Mouse (Mus musculus) liver, adult 2 months (tissue): Measurements from ENCODE around the gene Nr5a1. TPM values are rescaled to one million over a fixed set of nuclear protein-coding genes. Genes with fewer than 3 reads are reported as not detected.
A peak's percentile ranks its signal among the peaks of the same experiment; 100 is the strongest.

Experiments used
- DNase-seq: peaks from one replicate; pipeline ENCODE4 v3.0.0-alpha.2; 2011; ENCODE audit warnings: low read depth, low spot score; ENCODE audit errors: extremely low read depth
- H3K27ac ChIP-seq: fragments of 200-500 bp; replicated peaks from 2 replicates; pipeline ENCODE4 v1.5.1; 2012; ENCODE audit warnings: low read depth, mild to moderate bottlenecking, control low read depth, inconsistent platforms, low read length; ENCODE audit not compliant: insufficient read depth
- H3K27me3 ChIP-seq: fragments of 200-500 bp; 2 replicates; pipeline ENCODE4 v1.6.1; 2012; ENCODE audit warnings: mild to moderate bottlenecking, moderate library complexity, low read length, inconsistent platforms; ENCODE audit not compliant: control insufficient read depth, insufficient read depth
- H3K36me3 ChIP-seq: fragments of 200-500 bp; 2 replicates; pipeline ENCODE4 v1.6.1; 2012; ENCODE audit warnings: low read length, inconsistent platforms; ENCODE audit not compliant: control insufficient read depth, insufficient read depth
- H3K4me1 ChIP-seq: fragments of 200-500 bp; 2 replicates; pipeline ENCODE4 v1.6.1; 2011; ENCODE audit warnings: low read length; ENCODE audit not compliant: control insufficient read depth, insufficient read depth
- H3K4me3 ChIP-seq: fragments of 200-500 bp; 2 replicates; pipeline ENCODE4 v1.5.1; 2011; ENCODE audit warnings: low read depth, mild to moderate bottlenecking, control low read depth, low read length, moderate library complexity; ENCODE audit not compliant: insufficient read depth
- H3K79me2 ChIP-seq: fragments of 200-500 bp; 2 replicates; pipeline ENCODE4 v1.6.1; 2012; ENCODE audit warnings: inconsistent platforms, mild to moderate bottlenecking, low read length, moderate library complexity; ENCODE audit not compliant: control insufficient read depth, insufficient read depth
- H3K9ac ChIP-seq: fragments of 200-500 bp; 2 replicates; pipeline ENCODE4 v1.6.1; 2012; ENCODE audit warnings: low read depth, mild to moderate bottlenecking, control low read depth, inconsistent platforms, low read length
- CTCF ChIP-seq: fragments of 200-500 bp; IDR thresholded peaks from 2 replicates; pipeline ENCODE4 v1.5.1; 2011; ENCODE audit warnings: low read depth, low read length, control low read depth
- POLR2A ChIP-seq: fragments of 200-500 bp; IDR thresholded peaks from 2 replicates; pipeline ENCODE4 v1.6.1; 2011; ENCODE audit warnings: low read length, control low read depth; ENCODE audit not compliant: insufficient read depth; ENCODE audit errors: extremely low read depth
- WGBS: fragments of 180-500 bp; shearing (Covaris S2); methylation state at CpG from one replicate; pipeline ENCODE4 v1.1.7; 2018; 5-methylcytosine and 5-hydroxymethylcytosine counted together
- polyA plus RNA-seq: library from polyadenylated mRNA; depleted of rRNA; stranded (reverse); fragments of >200 nt; gene quantifications from 2 replicates; pipeline ENCODE4 v1.2.3, GENCODE M21; 2012
- total RNA-seq: library from RNA; depleted of rRNA; stranded (reverse); fragments of >200 nt; gene quantifications from 2 replicates; pipeline ENCODE4 v1.2.3, GENCODE M21; 2014

The Nr5a1 gene
- total and polyA plus RNA-seq, 2 experiments: not detected

DNA sequence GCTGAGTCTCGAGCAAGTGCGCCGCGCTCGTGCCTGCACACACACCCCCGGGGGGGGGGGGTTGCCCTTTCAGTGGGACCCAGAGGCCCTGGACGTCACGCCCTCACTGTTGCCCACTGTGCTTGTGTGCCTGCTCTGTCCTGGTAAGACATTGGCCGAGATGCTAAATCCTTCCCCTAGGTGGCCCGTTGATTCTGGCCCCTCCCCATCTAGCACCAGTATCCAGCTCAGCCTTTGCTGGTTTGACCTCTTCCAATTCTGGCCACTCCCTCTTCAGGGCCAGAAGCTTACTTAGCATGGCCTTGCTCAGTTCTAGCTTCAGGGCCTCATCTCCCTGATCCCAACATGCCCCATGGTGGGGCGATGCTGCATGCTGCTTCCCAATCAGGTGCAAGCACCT, 41.8 kb downstream of the Nr5a1 start:
- H3K9ac ChIP-seq: no peak overlapping the region
- TF ChIP-seq POLR2A: no peak
- no peak for TF ChIP-seq CTCF
- H3K36me3 ChIP-seq: no peaks in the 10 kb centered on the region
- DNase-seq: no peak
- no peaks in the 10 kb centered on the region for H3K79me2 ChIP-seq
- WGBS: 65% methylated on average over 11 of the region's 11 CpGs
- H3K27ac ChIP-seq: no peak overlapping the region
- no peaks in the 10 kb centered on the region for H3K4me1 ChIP-seq
- no peaks in the 10 kb centered on the region; the same call in 1 of the 2 replicates for H3K27me3 ChIP-seq
- no peak overlapping the region for H3K4me3 ChIP-seq

DNA sequence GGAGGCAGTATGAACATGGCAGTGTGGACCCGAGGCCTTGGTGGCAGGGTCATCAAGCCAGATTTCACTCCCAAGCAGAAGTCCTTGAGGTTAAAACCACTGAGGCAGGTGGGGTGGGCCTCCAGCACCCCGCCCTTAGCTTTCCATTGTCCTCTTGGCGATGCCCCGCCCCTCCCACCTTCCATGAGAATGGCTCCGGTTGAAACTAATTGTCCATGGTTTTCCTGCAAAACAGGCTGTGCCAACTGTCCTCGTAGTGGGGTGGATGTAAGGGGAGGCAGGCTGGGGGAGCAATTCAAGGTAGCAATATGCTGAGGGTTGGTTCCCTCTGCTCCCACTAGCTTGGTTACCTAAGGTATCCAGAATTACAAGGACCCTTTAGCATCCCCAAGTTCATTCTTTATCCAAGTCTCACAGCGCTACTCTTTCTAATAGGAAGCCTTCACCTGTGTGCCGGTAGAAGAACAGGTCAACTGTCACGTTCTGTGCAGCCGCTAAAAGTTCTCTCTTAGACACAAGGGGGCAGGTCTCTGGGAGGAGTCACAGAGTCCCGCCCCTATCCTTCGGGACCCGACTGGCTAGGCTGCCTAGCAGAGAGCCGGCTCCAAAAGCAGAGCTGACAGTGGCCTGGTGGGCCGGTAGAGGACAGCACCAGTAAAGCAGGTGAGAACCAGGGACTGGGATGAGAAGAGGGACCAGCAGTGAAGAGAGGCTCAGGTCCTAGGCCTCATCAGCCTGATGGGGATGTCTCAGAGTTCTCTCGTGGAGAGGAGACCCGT, 45.4 kb downstream of the Nr5a1 start:
- Histone ChIP-seq H3K36me3 (no peaks in the 10 kb centered on the region), H3K27me3 (no peaks in the 10 kb centered on the region; the same call in 1 of the 2 replicates), H3K4me3 (no peak overlapping the region), H3K27ac (no peak overlapping the region), H3K4me1 (no peaks in the 10 kb centered on the region), H3K79me2 (no peaks in the 10 kb centered on the region), H3K9ac (no peak overlapping the region)
- TF ChIP-seq CTCF (peak; percentile 29; the same call in 1 of the 2 replicates), POLR2A (no peak)
- 19% methylated on average over 17 of the region's 17 CpGs for WGBS
- DNase-seq: peak; percentile 53

DNA sequence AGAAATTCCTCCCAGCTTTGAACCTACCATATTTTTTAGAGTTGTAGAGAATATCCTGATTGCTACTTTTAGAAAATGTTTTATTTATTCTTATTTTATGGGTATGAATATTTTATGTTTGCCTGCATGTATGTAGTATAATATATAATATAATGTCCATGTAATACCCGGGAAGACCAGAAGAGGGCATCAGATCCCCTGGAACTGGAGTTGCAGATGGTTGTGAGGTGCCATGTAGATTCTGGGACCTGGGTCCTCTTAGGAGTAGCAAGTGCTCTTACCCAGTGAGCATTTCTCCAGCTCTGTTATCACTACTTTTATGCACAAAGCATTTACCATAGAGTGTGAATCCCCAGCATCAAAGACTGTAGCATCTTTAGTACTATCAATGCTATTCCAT, 52.9 kb downstream of the Nr5a1 start:
- H3K4me3 ChIP-seq: no peak overlapping the region
- DNase-seq: no peak
- no peak overlapping the region for H3K9ac ChIP-seq
- no peak overlapping the region for H3K27ac ChIP-seq
- 3% methylated on average over 1 of the region's 1 CpGs for WGBS
- peak; percentile 60 for TF ChIP-seq CTCF
- no peak for TF ChIP-seq POLR2A
- 0 out of 2 replicates have a peak, but pooled peaks cover 2% of the 10 kb centered on the region for H3K27me3 ChIP-seq
- H3K4me1 ChIP-seq: no peaks in the 10 kb centered on the region
- H3K79me2 ChIP-seq: no peaks in the 10 kb centered on the region
- no peaks in the 10 kb centered on the region for H3K36me3 ChIP-seq

DNA sequence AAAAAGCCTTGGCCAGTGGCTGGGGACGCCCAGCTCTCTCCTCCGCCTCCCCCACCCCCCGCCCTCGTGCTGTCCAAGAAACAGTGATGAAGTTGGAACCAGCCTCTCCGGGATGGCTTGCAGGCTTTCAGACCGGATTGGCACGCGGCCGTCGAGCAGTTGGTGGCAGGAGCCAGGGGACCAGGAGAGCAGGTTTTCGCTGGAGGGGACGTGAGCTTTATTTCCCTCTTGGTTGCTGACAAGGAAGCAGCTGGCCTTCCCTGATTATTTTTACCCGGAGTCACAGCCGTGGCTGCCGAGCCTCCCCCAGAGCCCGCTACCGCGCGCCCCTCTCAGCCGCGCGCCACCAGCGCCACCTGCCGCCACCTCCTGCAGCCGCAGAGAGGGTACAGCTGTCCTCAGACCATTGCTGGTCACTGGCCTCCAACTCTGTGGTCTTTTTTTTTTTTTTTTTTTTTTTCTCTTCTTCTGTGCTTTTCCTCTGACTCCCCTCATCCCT, 56.0 kb downstream of the Nr5a1 start:
- H3K79me2 ChIP-seq: no peaks in the 10 kb centered on the region
- TF ChIP-seq CTCF: peak; percentile 86
- TF ChIP-seq POLR2A: no peak
- 1% methylated on average over 25 of the region's 25 CpGs for whole genome bisulfite sequencing
- no peaks in the 10 kb centered on the region for H3K36me3 ChIP-seq
- no peak overlapping the region for H3K27ac ChIP-seq
- H3K9ac ChIP-seq: peak overlapping the region; percentile 70
- H3K27me3 ChIP-seq: 0 out of 2 replicates have a peak, but pooled peaks cover 2% of the 10 kb centered on the region
- no peak for DNase-seq
- H3K4me1 ChIP-seq: no peaks in the 10 kb centered on the region
- H3K4me3 ChIP-seq: peak overlapping the region; percentile 56; the same call in 1 of the 2 replicates

DNA sequence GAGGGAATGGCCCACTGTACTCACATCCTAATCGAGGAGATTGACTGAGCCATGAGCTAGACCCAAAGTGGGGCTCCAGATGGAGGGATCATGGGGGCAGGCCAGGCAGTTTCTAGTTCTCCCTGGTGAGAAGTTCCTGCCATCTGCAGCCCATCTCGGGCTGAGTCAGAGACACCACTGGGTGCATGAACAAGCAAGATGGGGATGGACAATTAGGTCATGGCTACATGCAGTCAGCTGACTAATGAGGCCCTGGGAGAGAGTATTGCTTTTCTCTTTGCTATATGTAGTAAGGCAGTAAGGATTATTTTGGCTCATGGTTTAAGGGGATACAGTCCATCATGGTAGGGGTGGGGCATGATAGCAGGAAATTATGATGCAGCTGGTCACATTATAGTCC, 60.6 kb downstream of the Nr5a1 start:
- no peak overlapping the region for H3K27ac ChIP-seq
- H3K9ac ChIP-seq: no peak overlapping the region
- H3K27me3 ChIP-seq: 0 out of 2 replicates have a peak, but pooled peaks cover 5% of the 10 kb centered on the region
- WGBS: 82% methylated on average over 2 of the region's 2 CpGs
- no peaks in the 10 kb centered on the region for H3K36me3 ChIP-seq
- no peak overlapping the region for H3K4me3 ChIP-seq
- no peaks in the 10 kb centered on the region for H3K79me2 ChIP-seq
- DNase-seq: no peak
- no peak for TF ChIP-seq POLR2A
- no peak for TF ChIP-seq CTCF
- no peaks in the 10 kb centered on the region for H3K4me1 ChIP-seq

DNA sequence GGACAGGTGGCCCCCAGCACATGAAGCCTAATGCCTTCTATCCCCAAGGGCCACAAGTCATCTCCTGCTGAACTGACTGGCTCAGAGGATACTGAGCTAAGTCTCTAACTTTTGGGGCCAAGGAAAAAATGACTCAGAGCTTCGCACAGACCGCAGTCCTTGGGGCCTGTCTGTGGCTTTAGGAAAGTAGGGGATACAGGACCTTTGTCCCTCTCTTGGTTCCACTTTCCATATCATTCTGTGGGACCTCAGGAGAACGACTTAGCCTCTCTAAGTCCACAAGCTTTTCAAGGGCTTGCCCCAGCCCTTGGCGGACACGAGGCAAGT, 61.1 kb downstream of the Nr5a1 start:
- no peak for TF ChIP-seq CTCF
- no peak for TF ChIP-seq POLR2A
- DNase-seq: no peak
- H3K4me1 ChIP-seq: no peaks in the 10 kb centered on the region
- 0 out of 2 replicates have a peak, but pooled peaks cover 5% of the 10 kb centered on the region for H3K27me3 ChIP-seq
- H3K9ac ChIP-seq: no peak overlapping the region
- H3K4me3 ChIP-seq: no peak overlapping the region
- 92% methylated on average over 5 of the region's 5 CpGs for WGBS
- no peaks in the 10 kb centered on the region for H3K36me3 ChIP-seq
- no peak overlapping the region for H3K27ac ChIP-seq
- no peaks in the 10 kb centered on the region for H3K79me2 ChIP-seq
